Mouse (Mus musculus) intestine, embryonic 16.5 days (tissue): ENCODE measurements around the gene Letmd1. TPM values are rescaled to one million over a fixed set of nuclear protein-coding genes. Genes with fewer than 3 reads are reported as not detected.
"Not testable (repeated sequence)": the region's sequence is repeated elsewhere in the genome, so short reads cannot be mapped to it uniquely, and the experiment has no call there.

Experiments used
- ATAC-seq: fragments of 200-750 bp; cut with Nextera tagmentation; 2 replicates; pipeline ENCODE4 v1.8.0; 2017; ENCODE audit warnings: moderate TSS enrichment, moderate library complexity
- H3K27ac ChIP-seq: fragments of 300-500 bp; sonication (generic); 2 replicates; pipeline ENCODE4 v1.5.1; 2014; ENCODE audit warnings: mild to moderate bottlenecking, low read length
- H3K27me3 ChIP-seq: fragments of 300-500 bp; sonication (generic); replicated peaks from 2 replicates; pipeline ENCODE4 v1.6.1; 2014; ENCODE audit warnings: low read length, control low read depth, mixed read lengths; ENCODE audit not compliant: control insufficient read depth, insufficient read depth
- H3K36me3 ChIP-seq: fragments of 300-500 bp; sonication (generic); 2 replicates; pipeline ENCODE4 v1.6.1; 2014; ENCODE audit warnings: low read length, control low read depth; ENCODE audit not compliant: control insufficient read depth, insufficient read depth
- H3K4me1 ChIP-seq: fragments of 300-500 bp; sonication (generic); 2 replicates; pipeline ENCODE4 v1.6.1; 2014; ENCODE audit warnings: low read length, control low read depth, mixed read lengths; ENCODE audit not compliant: control insufficient read depth, insufficient read depth
- H3K4me2 ChIP-seq: fragments of 300-500 bp; sonication (generic); 2 replicates; pipeline ENCODE4 v1.6.1; 2014; ENCODE audit warnings: low read depth, low read length, control low read depth
- H3K4me3 ChIP-seq: fragments of 300-500 bp; sonication (generic); 2 replicates; pipeline ENCODE4 v1.5.1; 2014; ENCODE audit warnings: mild to moderate bottlenecking, low read length
- H3K9ac ChIP-seq: fragments of 300-500 bp; sonication (generic); 2 replicates; pipeline ENCODE4 v1.6.1; 2014; ENCODE audit warnings: low read depth, low read length
- H3K9me3 ChIP-seq: fragments of 300-500 bp; sonication (generic); 2 replicates; pipeline ENCODE4 v1.6.1; 2016; ENCODE audit warnings: low read length, control low read depth; ENCODE audit not compliant: control insufficient read depth
- WGBS: fragments of 180-500 bp; shearing (Covaris S2); extraction: QIAGEN DNeasy Blood & Tissue Kit; methylation state at CpG from one replicate; pipeline ENCODE4 v1.1.7; 2014; 5-methylcytosine and 5-hydroxymethylcytosine counted together
- polyA plus RNA-seq: library from polyadenylated mRNA; unstranded; fragments of >200 nt; fragmentation: Nextera tagmentation; extraction: Ambion mirVana; gene quantifications from 2 replicates; pipeline ENCODE4 v1.2.1, GENCODE M21; 2015

Letmd1 gene
- 31.3 and 33.7 TPM in 2 replicates for polyA plus RNA-seq

GRCm38 (mm10) chr15:100468295-100469188 lies at the start of gene Letmd1:
TSS of gene Letmd1 (plus strand) at chr15:100469023.
- H3K9ac ChIP-seq = peak within 1 kb of the TSS; percentile 92
- peak; percentile 93 for ATAC-seq
- H3K27me3 ChIP-seq = no peaks in the 10 kb centered on the region
- H3K36me3 ChIP-seq = no peaks in the 10 kb centered on the region
- peak within 1 kb of the TSS; percentile 85 for H3K4me2 ChIP-seq
- 1% methylated on average over 75 of the region's 84 CpGs for WGBS
- peak within 1 kb of the TSS; percentile 81 for H3K4me3 ChIP-seq
- H3K9me3 ChIP-seq = no peaks in the 10 kb centered on the region
- H3K27ac ChIP-seq = peak within 1 kb of the TSS; percentile 89
- H3K4me1 ChIP-seq = peaks cover 16% of the 10 kb centered on the region

- ATAC-seq = no peak
- peak overlapping the region; percentile 5; the same call in 1 of the 2 replicates for H3K9ac ChIP-seq
- peak overlapping the region; percentile 1; the same call in 1 of the 2 replicates for H3K27ac ChIP-seq
- peaks cover 35% of the 10 kb centered on the region for H3K4me1 ChIP-seq
- 69% methylated on average over 8 of the region's 8 CpGs for WGBS
- no peaks in the 10 kb centered on the region for H3K36me3 ChIP-seq
- no peak overlapping the region for H3K4me3 ChIP-seq
- no peaks in the 10 kb centered on the region for H3K27me3 ChIP-seq
- H3K4me2 ChIP-seq = no peak overlapping the region
- H3K9me3 ChIP-seq = no peaks in the 10 kb centered on the region
These were observed 49.5 kb upstream of the Letmd1 start for GRCm38 (mm10) chr15:100419311-100419710.

DNA sequence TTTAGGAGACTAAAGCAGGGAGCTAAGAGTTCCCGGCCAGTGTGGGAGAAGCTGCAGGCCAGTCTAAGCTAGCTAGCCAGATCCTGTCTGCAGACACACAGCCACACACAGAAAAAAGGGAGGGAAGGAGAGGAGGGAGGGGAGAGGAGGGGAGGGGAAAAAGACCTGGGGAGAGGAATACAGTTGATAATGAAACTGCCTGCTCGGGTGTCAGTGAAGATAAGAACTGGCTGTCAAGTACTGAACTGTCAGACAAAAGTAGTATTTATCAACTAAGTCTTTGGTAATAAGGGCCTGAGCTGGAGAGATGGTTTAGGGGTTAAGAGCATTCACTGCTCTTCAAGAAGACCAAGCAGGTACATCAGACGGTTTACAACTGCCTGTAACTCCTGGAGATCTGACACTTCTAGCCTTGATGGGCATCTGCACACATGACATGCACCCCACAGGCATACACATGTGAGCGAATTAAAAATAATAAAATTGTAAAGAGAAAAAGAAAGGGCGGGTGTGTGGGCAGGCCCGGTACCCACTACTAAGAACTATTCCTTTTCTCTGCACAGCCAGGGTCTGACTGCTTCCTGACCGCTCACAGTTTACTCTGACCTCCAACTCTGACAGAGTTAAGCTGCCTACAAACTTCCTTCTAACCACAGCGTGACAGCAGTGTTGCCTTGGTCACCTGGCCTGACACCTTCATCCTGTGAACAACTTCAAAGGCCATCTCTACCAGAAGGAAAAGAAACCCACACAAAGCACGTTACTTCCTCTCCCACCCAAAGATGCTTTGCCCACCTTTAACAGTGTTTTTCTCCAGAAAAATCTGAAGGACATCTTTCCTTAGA lies 48.7 kb upstream of the Letmd1 start:
- Histone ChIP-seq H3K27me3 (no peaks in the 10 kb centered on the region), H3K4me1 (peaks cover 40% of the 10 kb centered on the region), H3K4me3 (no peak overlapping the region), H3K9me3 (no peaks in the 10 kb centered on the region), H3K27ac (peak overlapping the region; percentile 43; the same call in 1 of the 2 replicates), H3K9ac (peak overlapping the region; percentile 5; the same call in 1 of the 2 replicates), H3K4me2 (peak overlapping the region; percentile 6; the same call in 1 of the 2 replicates), H3K36me3 (no peaks in the 10 kb centered on the region)
- 62% methylated on average over 9 of the region's 9 CpGs for WGBS
- 0 out of 2 replicates have a peak, but pooled peaks have one; percentile 11 for ATAC-seq

DNA sequence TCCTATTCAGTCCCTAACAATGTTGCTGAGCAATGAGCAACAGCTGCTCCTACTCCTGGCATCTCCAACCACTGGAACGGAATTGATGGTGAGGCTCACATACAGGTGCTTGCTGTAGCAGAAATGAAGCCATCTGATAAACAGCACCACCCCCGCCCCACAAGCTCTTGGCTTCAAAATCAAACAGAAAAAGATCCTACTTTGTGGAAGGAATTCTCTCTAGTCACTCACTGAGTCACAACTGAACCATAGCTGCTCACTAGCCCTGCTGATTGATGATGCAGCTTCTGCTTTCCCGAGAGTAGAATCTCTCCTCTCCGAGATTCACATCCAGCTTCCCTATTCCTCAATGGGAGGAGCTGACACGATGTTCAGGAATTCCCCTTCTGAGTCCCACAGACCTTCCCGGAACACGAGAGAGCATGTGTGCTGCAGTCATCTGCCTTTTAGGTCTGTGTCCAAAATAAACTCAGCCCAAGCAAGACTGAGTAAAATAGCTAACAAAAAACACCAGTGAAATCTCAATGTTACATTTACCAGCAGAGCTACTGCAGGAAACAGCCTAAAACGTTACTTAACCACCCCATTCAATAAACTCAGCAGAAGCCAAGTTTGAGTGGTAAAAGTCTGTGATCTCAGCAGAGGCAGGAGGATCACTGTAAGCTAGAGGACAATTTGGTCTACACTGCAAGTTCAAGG lies 47.6 kb upstream of the Letmd1 start:
- H3K27ac ChIP-seq = peak overlapping the region; percentile 68; the same call in 1 of the 2 replicates
- peak overlapping the region; percentile 97 for H3K9ac ChIP-seq
- peak overlapping the region; percentile 93 for H3K4me3 ChIP-seq
- ATAC-seq = no peak
- no peaks in the 10 kb centered on the region for H3K27me3 ChIP-seq
- WGBS = 32% methylated on average over 8 of the region's 8 CpGs
- no peaks in the 10 kb centered on the region for H3K9me3 ChIP-seq
- peak overlapping the region; percentile 95 for H3K4me2 ChIP-seq
- peaks cover 40% of the 10 kb centered on the region for H3K4me1 ChIP-seq
- H3K36me3 ChIP-seq = no peaks in the 10 kb centered on the region

DNA sequence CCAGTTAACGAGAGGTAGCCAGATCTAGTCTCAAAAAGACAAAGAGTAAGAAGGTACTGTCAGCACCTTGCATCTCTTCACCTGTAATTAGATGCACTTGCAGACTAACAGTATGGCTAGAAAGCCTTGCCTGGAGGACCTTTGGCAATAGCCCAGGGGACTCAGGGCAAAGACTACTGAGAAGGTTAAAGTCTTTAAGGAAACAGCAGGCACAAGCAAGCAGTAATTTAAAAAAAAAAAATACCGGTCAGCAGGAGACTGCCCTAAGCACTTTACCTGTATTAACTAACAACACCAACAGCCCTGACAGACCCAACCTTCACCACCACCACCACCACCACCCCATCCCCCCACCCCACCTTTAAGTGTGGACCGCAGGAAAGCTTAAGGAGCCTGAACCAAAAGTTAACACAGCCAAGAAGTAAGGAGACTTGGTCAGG lies 47.0 kb upstream of the Letmd1 start, which contains the start of gene Gm5475:
Gene Gm5475 (plus strand): TSS at position 390 of the 440 bp plus-strand sequence.
- WGBS = 32% methylated on average over 3 of the region's 3 CpGs
- peaks cover 40% of the 10 kb centered on the region for H3K4me1 ChIP-seq
- H3K4me2 ChIP-seq = peak within 1 kb of the TSS; percentile 95
- H3K9ac ChIP-seq = peak within 1 kb of the TSS; percentile 97
- ATAC-seq, H3K27me3 ChIP-seq, H3K36me3 ChIP-seq, H3K9me3 ChIP-seq: not testable (repeated sequence)
- H3K27ac ChIP-seq = peak within 1 kb of the TSS; percentile 68
- peak within 1 kb of the TSS; percentile 93 for H3K4me3 ChIP-seq

DNA sequence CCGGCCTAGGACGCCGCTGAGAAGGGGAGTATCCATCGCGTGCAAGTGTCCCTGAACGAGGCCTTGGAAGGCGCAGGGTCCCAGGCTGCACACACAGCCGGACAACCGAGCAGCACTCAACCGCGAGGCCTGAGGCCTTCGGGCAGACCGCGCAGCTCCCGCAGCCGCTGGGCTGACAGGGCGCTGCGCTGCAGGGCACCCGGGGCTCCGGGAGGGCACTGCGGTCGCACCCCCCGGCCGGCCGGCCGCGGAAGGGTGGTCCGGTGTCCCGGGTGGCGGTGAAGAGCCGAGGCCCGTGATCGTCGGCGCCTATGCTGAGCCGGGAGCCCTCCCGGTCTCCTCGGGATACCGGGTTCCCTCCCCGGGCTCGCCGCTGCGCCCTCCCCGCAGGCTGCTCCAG lies 46.3 kb upstream of the Letmd1 start:
- no peaks in the 10 kb centered on the region for H3K27me3 ChIP-seq
- H3K36me3 ChIP-seq = no peaks in the 10 kb centered on the region
- peak; percentile 51 for ATAC-seq
- WGBS = under 1% methylated on average over 44 of the region's 44 CpGs
- no peaks in the 10 kb centered on the region for H3K9me3 ChIP-seq
- peak overlapping the region; percentile 61 for H3K27ac ChIP-seq
- H3K4me2 ChIP-seq = peak overlapping the region; percentile 95
- peaks cover 40% of the 10 kb centered on the region for H3K4me1 ChIP-seq
- H3K4me3 ChIP-seq = peak overlapping the region; percentile 93
- H3K9ac ChIP-seq = peak overlapping the region; percentile 97

GRCm38 (mm10) chr15:100422899-100423860 lies 45.6 kb upstream of the Letmd1 start:
- ATAC-seq = peak; percentile 95
- Histone ChIP-seq H3K36me3 (no peaks in the 10 kb centered on the region), H3K27ac (peak overlapping the region; percentile 89), H3K9me3 (no peaks in the 10 kb centered on the region), H3K4me3 (peak overlapping the region; percentile 93), H3K4me1 (peaks cover 37% of the 10 kb centered on the region), H3K4me2 (peak overlapping the region; percentile 95), H3K9ac (peak overlapping the region; percentile 97), H3K27me3 (no peaks in the 10 kb centered on the region)
- under 1% methylated on average over 65 of the region's 65 CpGs for WGBS

DNA sequence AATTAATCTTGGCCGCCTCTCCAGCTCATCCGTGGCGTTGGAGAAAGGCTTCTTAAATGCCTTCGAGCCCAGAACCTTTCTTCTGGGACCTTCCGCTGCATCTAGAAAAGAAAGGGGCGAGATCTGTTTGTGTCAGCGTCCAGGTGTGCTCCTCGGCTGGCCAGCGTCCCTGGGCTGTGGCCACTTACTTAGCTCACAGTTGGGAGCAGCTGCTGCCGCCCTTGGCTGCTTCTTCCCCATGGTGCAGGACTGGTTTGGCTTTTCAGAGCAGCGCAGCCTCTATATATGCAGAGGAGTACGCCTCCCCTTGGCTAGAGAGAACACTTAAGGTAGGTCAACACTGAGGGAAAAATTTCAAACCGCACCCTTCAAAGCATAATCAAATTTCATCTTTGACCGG lies 44.9 kb upstream of the Letmd1 start:
- H3K4me3 ChIP-seq = peak overlapping the region; percentile 93
- peaks cover 39% of the 10 kb centered on the region for H3K4me1 ChIP-seq
- peak; percentile 48 for ATAC-seq
- peak overlapping the region; percentile 95 for H3K4me2 ChIP-seq
- no peaks in the 10 kb centered on the region for H3K36me3 ChIP-seq
- H3K27me3 ChIP-seq = no peaks in the 10 kb centered on the region
- H3K9ac ChIP-seq = peak overlapping the region; percentile 68
- H3K27ac ChIP-seq = peak overlapping the region; percentile 89
- H3K9me3 ChIP-seq = no peaks in the 10 kb centered on the region
- 3% methylated on average over 14 of the region's 14 CpGs for WGBS
